Comparison of ENCODE assay signal across 16 mouse cellular contexts in the genomic region with DNA sequence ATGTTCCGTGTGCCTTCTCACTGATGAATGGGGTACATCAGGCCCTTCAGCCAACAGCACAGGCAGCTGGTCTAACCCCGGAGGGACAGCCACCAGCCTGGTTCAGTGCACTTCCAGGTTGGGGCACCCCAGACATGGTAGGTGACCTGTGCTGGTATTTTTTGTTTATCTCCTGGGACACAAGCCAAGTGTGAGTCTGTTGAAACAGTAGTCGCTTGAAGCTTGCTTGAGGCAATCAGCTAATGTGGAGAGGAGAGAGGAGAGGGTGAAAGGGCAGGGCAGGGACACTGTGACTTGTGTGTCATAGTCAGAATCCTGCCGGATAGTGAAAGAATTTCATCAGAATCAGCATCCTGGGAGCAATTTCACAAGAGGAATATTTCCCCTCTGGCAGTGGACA. TPM values are rescaled to one million over a fixed set of nuclear protein-coding genes. Genes with fewer than 3 reads are reported as not detected.
DNase-seq lines count a peak whose midpoint lies in the region; ATAC-seq lines count a peak whose summit lies in the region.
"Had no signal": no experiment of that assay in that cellular context is flagged by ENCODE, and none has a peak within 500 bp of the region (broad histone marks: within the 10 kb centered on the region; RNA-seq: fewer than 3 reads in every experiment).

No protein-coding gene starts in this region.

- no peaks in the 10 kb centered on the region for H3K27me3 ChIP-seq in intestine, embryonic 16.5 days (replicated peaks; ENCODE audit: control insufficient read depth, insufficient read depth, low read length)
- no peaks in the 10 kb centered on the region for H3K27me3 ChIP-seq in intestine, embryonic 15.5 days (replicated peaks)
- no peaks in the 10 kb centered on the region for H3K27me3 ChIP-seq in neural tube, embryonic 15.5 days (replicated peaks)
- H3K27me3 ChIP-seq: lung, embryonic 15.5 days had no signal

- H3K27ac ChIP-seq in intestine, embryonic 16.5 days (ENCODE audit: low read length) = 0 out of 2 replicates have a peak overlapping the region, but pooled peaks have one; percentile 24
- H3K27ac ChIP-seq in intestine, embryonic 15.5 days = no peak overlapping the region
- H3K27ac ChIP-seq in neural tube, embryonic 15.5 days (replicated peaks) = no peak overlapping the region
- H3K27ac ChIP-seq: lung, embryonic 15.5 days had no signal

- 47% methylated on average over 4 of the region's 4 CpGs for WGBS in intestine, embryonic 16.5 days
- WGBS in intestine, embryonic 15.5 days = 49% methylated on average over 4 of the region's 4 CpGs
- 18% methylated on average over 4 of the region's 4 CpGs for WGBS in large intestine, adult 2 months
- 65% methylated on average over 4 of the region's 4 CpGs for WGBS in neural tube, embryonic 15.5 days

- peaks cover 27% of the 10 kb centered on the region for H3K4me1 ChIP-seq in intestine, embryonic 16.5 days (ENCODE audit: control insufficient read depth, insufficient read depth, low read length)
- H3K4me1 ChIP-seq in intestine, embryonic 15.5 days (replicated peaks) = peaks cover 11% of the 10 kb centered on the region; the same call in 1 of the 2 replicates
- no peaks in the 10 kb centered on the region for H3K4me1 ChIP-seq in neural tube, embryonic 15.5 days

- H3K36me3 ChIP-seq in intestine, embryonic 16.5 days (ENCODE audit: control insufficient read depth, insufficient read depth, low read length) = no peaks in the 10 kb centered on the region
- no peaks in the 10 kb centered on the region for H3K36me3 ChIP-seq in intestine, embryonic 15.5 days
- no peaks in the 10 kb centered on the region for H3K36me3 ChIP-seq in neural tube, embryonic 15.5 days
- H3K36me3 ChIP-seq: lung, embryonic 15.5 days had no signal

- H3K9ac ChIP-seq in intestine, embryonic 16.5 days (ENCODE audit: low read depth, low read length) = no peak overlapping the region
- no peak overlapping the region for H3K9ac ChIP-seq in intestine, embryonic 15.5 days
- no peak overlapping the region for H3K9ac ChIP-seq in neural tube, embryonic 15.5 days (replicated peaks)
- H3K9ac ChIP-seq: forebrain, postnatal 0 days; lung, embryonic 15.5 days had no signal

- no peak overlapping the region for H3K4me3 ChIP-seq in intestine, embryonic 16.5 days (ENCODE audit: low read length)
- H3K4me3 ChIP-seq in intestine, embryonic 15.5 days (replicated peaks) = no peak overlapping the region
- H3K4me3 ChIP-seq in neural tube, embryonic 15.5 days (replicated peaks) = no peak overlapping the region
- H3K4me3 ChIP-seq: lung, embryonic 15.5 days had no signal

- DNase-seq in adrenal gland, postnatal 14 days = peak; percentile 67
- peak; percentile 78 for DNase-seq in large intestine, adult 2 months (ENCODE audit: low read depth, low spot score)
- DNase-seq in lung, postnatal 36 days = peak; percentile 83
- no peak for DNase-seq in layer of hippocampus, adult 11-12 months (ENCODE audit: low spot score)
- DNase-seq: cerebellum, postnatal 25 days; forebrain, postnatal 0 days; kidney, adult 8-10 months; layer of hippocampus, postnatal 36 days; spleen, adult 18-20 months; thymus, adult 2 months had no signal

- no peak overlapping the region for H3K4me2 ChIP-seq in intestine, embryonic 16.5 days (ENCODE audit: low read depth, low read length)
- no peak overlapping the region for H3K4me2 ChIP-seq in intestine, embryonic 15.5 days (replicated peaks)
- H3K4me2 ChIP-seq in neural tube, embryonic 15.5 days = no peak overlapping the region
- H3K4me2 ChIP-seq: lung, embryonic 15.5 days had no signal

- H3K9me3 ChIP-seq in intestine, embryonic 16.5 days (ENCODE audit: control insufficient read depth, low read length) = no peaks in the 10 kb centered on the region
- no peaks in the 10 kb centered on the region for H3K9me3 ChIP-seq in intestine, embryonic 15.5 days
- H3K9me3 ChIP-seq in neural tube, embryonic 15.5 days (replicated peaks) = no peaks in the 10 kb centered on the region
- H3K9me3 ChIP-seq: lung, embryonic 15.5 days had no signal

- peak; percentile 29; the same call in 1 of the 2 replicates for ATAC-seq in intestine, embryonic 16.5 days
- ATAC-seq in intestine, embryonic 15.5 days = no peak
- ATAC-seq in neural tube, embryonic 15.5 days (ENCODE audit: low FRiP score) = no peak
- ATAC-seq in erythroblast, adult 5-6 weeks (replicated peaks; ENCODE audit: low FRiP score, poor library complexity, severe bottlenecking) = no peak
- ATAC-seq: forebrain, postnatal 0 days had no signal

RNA-seq across cellular contexts. Expression of gene Tsku, which starts 22.2 kb away (rescaled TPM):
- polyA plus RNA-seq in intestine, embryonic 16.5 days (2015; fragmentation: Nextera tagmentation; extraction: Ambion mirVana) = 6.2 and 7.5 TPM in 2 replicates
- 8.2 and 8.8 TPM in 2 replicates for polyA plus RNA-seq in intestine, embryonic 15.5 days (2015; fragmentation: Nextera tagmentation; extraction: Ambion mirVana)
- 12.3 and 13.2 TPM in 2 replicates for total RNA-seq in adrenal gland, postnatal 14 days (2021)
- polyA plus RNA-seq in large intestine, adult 2 months (2012; rRNA removed) = 5.5 and 26.3 TPM in 2 replicates
- polyA plus RNA-seq in neural tube, embryonic 15.5 days (2015; fragmentation: Nextera tagmentation; extraction: Ambion mirVana) = 6.3 and 7.1 TPM in 2 replicates
- total RNA-seq in erythroblast, adult 5-6 weeks (2015; ENCODE audit: low replicate concordance) = not detected in 2 replicates
- total RNA-seq in erythroblast, adult 5-6 weeks (2017; ENCODE audit: low replicate concordance) = 1.1 TPM in 1 of 2 replicates, not detected in the other
- total RNA-seq: granulocyte monocyte progenitor cell, adult 5-6 weeks had no signal

RNA-seq across cellular contexts. Expression of gene Gucy2d, which starts 56.9 kb away (rescaled TPM):
- 2.2 and 3.7 TPM in 2 replicates for polyA plus RNA-seq in intestine, embryonic 16.5 days (2015; fragmentation: Nextera tagmentation; extraction: Ambion mirVana)
- polyA plus RNA-seq in intestine, embryonic 15.5 days (2015; fragmentation: Nextera tagmentation; extraction: Ambion mirVana) = 0.68 and 1.2 TPM in 2 replicates
- total RNA-seq in adrenal gland, postnatal 14 days (2021) = not detected in 2 replicates
- 0.04 TPM in 1 of 2 replicates, not detected in the other for polyA plus RNA-seq in large intestine, adult 2 months (2012; rRNA removed)
- polyA plus RNA-seq in neural tube, embryonic 15.5 days (2015; fragmentation: Nextera tagmentation; extraction: Ambion mirVana) = 0.28 and 0.37 TPM in 2 replicates
- total RNA-seq in erythroblast, adult 5-6 weeks (2015; ENCODE audit: low replicate concordance) = not detected in 2 replicates
- total RNA-seq in erythroblast, adult 5-6 weeks (2017; ENCODE audit: low replicate concordance) = not detected in 2 replicates
- total RNA-seq: forebrain, postnatal 0 days; granulocyte monocyte progenitor cell, adult 5-6 weeks; layer of hippocampus, postnatal 36 days had no signal
- polyA plus RNA-seq: forebrain, postnatal 0 days; lung, embryonic 15.5 days had no signal
